Mouse (Mus musculus) brain, embryonic 14.5 days (tissue): ENCODE results near the gene Sh3bp5. TPM values are rescaled to one million over a fixed set of nuclear protein-coding genes. Genes with fewer than 3 reads are reported as not detected.
A peak's percentile ranks its signal among the peaks of the same experiment; 100 is the strongest.

Experiments
- DNase-seq: peaks from one replicate; pipeline ENCODE4 v3.0.0-alpha.2; 2011; ENCODE audit warnings: low read depth
- CTCF ChIP-seq: fragments of 200-500 bp; IDR thresholded peaks from 2 replicates; pipeline ENCODE4 v1.5.1; 2012; ENCODE audit warnings: inconsistent platforms, mild to moderate bottlenecking, moderate library complexity, borderline replicate concordance; ENCODE audit not compliant: insufficient read depth, insufficient read length; ENCODE audit errors: extremely low read depth
- POLR2A ChIP-seq: fragments of 200-500 bp; IDR thresholded peaks from 2 replicates; pipeline ENCODE4 v1.6.1; 2012; ENCODE audit warnings: mild to moderate bottlenecking, inconsistent platforms, borderline replicate concordance; ENCODE audit not compliant: poor library complexity, insufficient read depth, insufficient read length, severe bottlenecking; ENCODE audit errors: extremely low read depth
- polyA plus RNA-seq: library from polyadenylated mRNA; depleted of rRNA; stranded (reverse); fragments of >200 nt; gene quantifications from 2 replicates; pipeline ENCODE4 v1.2.3, GENCODE M21; 2012

The Sh3bp5 gene
- polyA plus RNA-seq, 1 experiment = 167 TPM

GRCm38 (mm10) chr14:31385977-31386697, 49.7 kb downstream of the Sh3bp5 start:
- DNase-seq = peak; percentile 67

GRCm38 (mm10) chr14:31385406-31385805, 50.5 kb downstream of the Sh3bp5 start:
- DNase-seq = no peak
- TF ChIP-seq POLR2A (no peak), CTCF (no peak)

More at GRCm38 (mm10) chr14:31385977-31386697, 49.7 kb downstream of the Sh3bp5 start:
- TF ChIP-seq CTCF (peak; percentile 68), POLR2A (no peak)

- no peak for DNase-seq
- no peak for TF ChIP-seq POLR2A
- no peak for TF ChIP-seq CTCF
Observed at GRCm38 (mm10) chr14:31384366-31385323, 51.2 kb downstream of the Sh3bp5 start.

GRCm38 (mm10) chr14:31383470-31384050, 52.3 kb downstream of the Sh3bp5 start:
- no peak for TF ChIP-seq CTCF
- TF ChIP-seq POLR2A = no peak
- no peak for DNase-seq

GRCm38 (mm10) chr14:31382276-31382675, 53.6 kb downstream of the Sh3bp5 start:
- DNase-seq = no peak
- no peak for TF ChIP-seq CTCF
- TF ChIP-seq POLR2A = no peak

- TF ChIP-seq CTCF (no peak), POLR2A (no peak)
- no peak for DNase-seq
Observed at GRCm38 (mm10) chr14:31376331-31376730, 59.5 kb downstream of the Sh3bp5 start.

GRCm38 (mm10) chr14:31374390-31374789, 61.5 kb downstream of the Sh3bp5 start:
- TF ChIP-seq CTCF (no peak), POLR2A (no peak)
- no peak for DNase-seq

GRCm38 (mm10) chr14:31369377-31369776, 66.5 kb downstream of the Sh3bp5 start:
- DNase-seq = no peak
- no peak for TF ChIP-seq CTCF
- TF ChIP-seq POLR2A = no peak

GRCm38 (mm10) chr14:31367951-31368350, 67.9 kb downstream of the Sh3bp5 start:
- TF ChIP-seq CTCF (no peak), POLR2A (no peak)

GRCm38 (mm10) chr14:31365350-31365749, 70.5 kb downstream of the Sh3bp5 start:
- peak; percentile 79 for DNase-seq
- TF ChIP-seq CTCF = peak; percentile 58; the same call in 1 of the 2 replicates
- no peak for TF ChIP-seq POLR2A

More at GRCm38 (mm10) chr14:31367951-31368350, 67.9 kb downstream of the Sh3bp5 start:
- DNase-seq = no peak

GRCm38 (mm10) chr14:31364589-31364988, 71.3 kb downstream of the Sh3bp5 start:
- TF ChIP-seq CTCF (no peak), POLR2A (no peak)
- no peak for DNase-seq
